Comparison of ENCODE assay signal across 9 mouse cellular contexts in the genomic region with DNA sequence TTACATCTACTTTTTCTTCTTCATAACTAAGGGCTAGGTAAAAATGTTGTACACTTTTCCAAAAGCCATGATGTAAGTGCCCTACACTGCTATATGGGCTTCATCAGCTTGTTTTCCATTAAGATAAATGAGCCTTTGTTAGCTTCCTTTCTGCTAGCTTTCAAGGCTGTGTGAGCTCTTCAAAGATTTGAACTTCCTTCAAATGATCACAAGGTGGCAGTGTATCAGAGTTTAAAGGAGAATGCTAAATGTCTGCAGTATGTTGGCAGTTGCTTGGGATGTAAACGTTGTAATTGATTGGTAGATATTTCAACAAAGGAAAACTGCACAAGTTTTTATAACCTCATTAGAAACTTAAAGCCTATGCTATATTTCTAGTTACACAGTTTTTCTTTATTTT.
DNase-seq lines count a peak whose midpoint lies in the region; ATAC-seq and TF ChIP-seq lines count a peak whose summit lies in the region.
"Had no signal": no experiment of that assay in that cellular context is flagged by ENCODE, and none has a peak within 500 bp of the region (broad histone marks: within the 10 kb centered on the region; RNA-seq: fewer than 3 reads in every experiment).

No protein-coding gene starts in this region.

- no peak for TF ChIP-seq POLR2A in MEL (IDR thresholded peaks at IDR 0.05; ENCODE audit: control insufficient read depth in 1 of 2, insufficient read depth in 1 of 2, low read depth in 1 of 2, low read length in 2 of 2, poor library complexity in 1 of 2)

- no peaks in the 10 kb centered on the region for H3K36me3 ChIP-seq in MEL (ENCODE audit: control insufficient read depth in 1 of 2, insufficient read depth in 2 of 2, low read length in 2 of 2)

- no peak for TF ChIP-seq EP300 in MEL (IDR thresholded peaks at IDR 0.05; ENCODE audit: low read depth in 1 of 2, low read length in 2 of 2)

- ATAC-seq in megakaryocyte progenitor cell, adult 5-6 weeks (replicated peaks; ENCODE audit: poor library complexity) = peak; percentile 90

- no peak for DNase-seq in left cerebral cortex, adult 2 months (ENCODE audit: extremely low spot score in 1 of 2, low spot score in 2 of 2)
- DNase-seq in left cerebral cortex, adult 8-10 months (ENCODE audit: low spot score in 2 of 2) = no peak
- DNase-seq in MEL (ENCODE audit: low read depth, low spot score) = peak; percentile 42
- peak; percentile 7 for DNase-seq in embryo, embryonic 11.5 days (ENCODE audit: low read depth, low spot score)
- DNase-seq in adrenal gland, postnatal 36 days = no peak
- DNase-seq in thymus, postnatal 14 days = no peak
- no peak for DNase-seq in heart, adult 18-20 months
- DNase-seq: thymus, postnatal 4 days had no signal

- no peaks in the 10 kb centered on the region for H3K9me3 ChIP-seq in MEL (replicated peaks; ENCODE audit: insufficient read depth, low read length)

- no peak overlapping the region for H3K4me3 ChIP-seq in left cerebral cortex, adult 2 months
- H3K4me3 ChIP-seq in MEL (ENCODE audit: control insufficient read depth in 1 of 2, insufficient read depth in 1 of 2, low read depth in 2 of 2, low read length in 2 of 2) = no peak overlapping the region

- TF ChIP-seq CTCF in left cerebral cortex, adult 2 months (IDR thresholded peaks at IDR 0.05) = peak; percentile 60
- peak in 2 of 3 experiments; percentile 16 to 72; a peak in 2 of 6 replicates for TF ChIP-seq CTCF in MEL (IDR thresholded peaks at IDR 0.05 in 2 of 3, conservative IDR thresholded peaks at IDR 0.05 in 1 of 3; ENCODE audit: control insufficient read depth in 1 of 3, insufficient read depth in 1 of 3, low read depth in 2 of 3, low read length in 3 of 3, poor library complexity in 1 of 3, severe bottlenecking in 1 of 3)

- no peaks in the 10 kb centered on the region for H3K79me2 ChIP-seq in MEL (ENCODE audit: control insufficient read depth, insufficient read depth, low read length, poor library complexity)

- no peak overlapping the region for H3K9ac ChIP-seq in MEL (ENCODE audit: control insufficient read depth, low read depth, low read length, poor library complexity, severe bottlenecking)

- H3K27me3 ChIP-seq in MEL (ENCODE audit: control insufficient read depth in 1 of 2, insufficient read depth in 2 of 2, low read length in 2 of 2) = no peaks in the 10 kb centered on the region

- intact Hi-C loops in left cerebral cortex, adult 2 months (cut with DNase I) = loop anchor here (5.0 to 10.0 kb wide), 3 partner anchors 568 to 975 kb away; partner anchors contain the start of gene Adcyap1

- no peak overlapping the region for H3K27ac ChIP-seq in left cerebral cortex, adult 2 months
- H3K27ac ChIP-seq in MEL (ENCODE audit: control insufficient read depth, low read depth, low read length) = no peak overlapping the region

- TF ChIP-seq RAD21 in MEL (IDR thresholded peaks at IDR 0.05; ENCODE audit: low read depth, low read length) = peak; percentile 67

- no peaks in the 10 kb centered on the region for H3K4me1 ChIP-seq in MEL (ENCODE audit: control insufficient read depth in 1 of 2, insufficient read depth in 2 of 2, low read length in 2 of 2)

TF ChIP-seq in MEL, 35 proteins besides CTCF, POLR2A, EP300 and RAD21:
- TF ChIP-seq MAFK (IDR thresholded peaks at IDR 0.05; ENCODE audit: borderline replicate concordance, low read depth, low read length) (no peak), USF2 (IDR thresholded peaks at IDR 0.05; ENCODE audit: borderline replicate concordance in 1 of 2, insufficient read depth in 1 of 2, low read depth in 1 of 2, low read length in 2 of 2) (no peak), MYB (IDR thresholded peaks at IDR 0.05; ENCODE audit: low read depth, low read length) (no peak), SMC3 (IDR thresholded peaks at IDR 0.05; ENCODE audit: low read depth, low read length) (peak; percentile 85), SIN3A (IDR thresholded peaks at IDR 0.05; ENCODE audit: low read length) (no peak), ZC3H11A (IDR thresholded peaks at IDR 0.05; ENCODE audit: low read depth, low read length) (peak; percentile 49; the same call in 1 of the 2 replicates), ZNF384 (IDR thresholded peaks at IDR 0.05; ENCODE audit: low read depth, low read length) (no peak), NELFE (IDR thresholded peaks at IDR 0.05; ENCODE audit: low read depth, low read length) (no peak)

Comparison
In these comparisons a context has a peak if more than half of its experiments do, and no peak if none do; other contexts are left out.
1. DNase-seq: peak in MEL (single experiment) and embryo, embryonic 11.5 days (single experiment); none in left cerebral cortex, adult 2 months (0 of 2), left cerebral cortex, adult 8-10 months (0 of 2), adrenal gland, postnatal 36 days (0 of 2), thymus, postnatal 14 days (single experiment) and heart, adult 18-20 months (0 of 2).